Mouse (Mus musculus): ENCODE results near the gene Tfpi. TPM values are rescaled to one million over a fixed set of nuclear protein-coding genes. Genes with fewer than 3 reads are reported as not detected.
A peak's percentile ranks its signal among the peaks of the same experiment; 100 is the strongest.
"Not testable (repeated sequence)": the region's sequence is repeated elsewhere in the genome, so short reads cannot be mapped to it uniquely, and the experiment has no call there.

Gene Tfpi
- total RNA-seq, 2 experiments from 2014 or later: 2.8 to 5.0 TPM

DNA sequence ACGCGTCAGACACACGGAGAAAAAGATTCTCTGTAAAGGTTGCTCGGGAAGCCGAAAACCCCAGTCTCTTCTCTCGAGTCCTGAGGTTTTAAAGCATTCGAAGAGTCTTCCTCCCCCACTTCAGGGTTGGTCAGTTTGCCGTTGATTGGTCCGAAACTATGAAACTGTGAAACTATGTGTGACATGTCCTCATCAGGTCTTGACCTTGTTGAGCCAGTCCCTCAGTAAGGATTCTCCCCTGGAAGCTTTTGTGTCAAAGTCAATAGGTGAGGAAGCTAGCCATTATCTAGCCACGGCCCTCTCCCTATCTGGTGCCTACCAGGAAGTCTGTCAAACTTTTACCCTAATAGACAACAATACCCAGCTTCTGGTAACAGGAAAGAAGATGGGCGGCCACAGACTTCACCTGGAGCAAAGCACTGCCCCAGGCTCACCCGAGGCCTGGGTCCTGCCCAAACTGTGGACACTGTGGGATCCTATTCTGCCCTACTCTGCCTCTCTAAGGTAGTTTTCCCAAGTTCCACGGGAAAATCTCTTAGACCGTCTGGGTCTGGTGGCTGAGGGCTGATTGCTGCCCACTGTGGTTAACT, 2.5 kb downstream of the Tfpi start:
- no peak for DNase-seq

DNA sequence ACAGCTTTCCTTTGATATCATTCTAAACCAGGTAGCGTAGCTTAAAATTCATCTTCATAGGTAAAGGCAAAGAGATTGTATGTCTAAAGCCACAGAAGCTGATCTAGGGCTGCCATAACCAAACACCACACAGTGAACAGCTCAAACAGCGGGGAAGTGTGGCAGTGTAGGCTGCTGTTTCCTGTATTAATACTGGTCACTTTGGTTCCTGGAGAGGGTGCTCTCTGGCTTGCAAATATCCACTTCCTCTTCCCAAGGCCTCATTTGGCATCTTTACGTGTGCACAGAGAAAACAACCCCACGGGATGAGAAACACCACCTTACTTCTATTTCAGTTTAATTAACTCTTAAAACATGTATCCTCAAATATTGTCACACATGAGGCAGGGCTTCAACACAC, 9.2 kb downstream of the Tfpi start:
- DNase-seq: no peak

- DNase-seq: no peak
Observed at GRCm38 (mm10) chr2:84464956-84465355, 11.6 kb downstream of the Tfpi start.

DNA sequence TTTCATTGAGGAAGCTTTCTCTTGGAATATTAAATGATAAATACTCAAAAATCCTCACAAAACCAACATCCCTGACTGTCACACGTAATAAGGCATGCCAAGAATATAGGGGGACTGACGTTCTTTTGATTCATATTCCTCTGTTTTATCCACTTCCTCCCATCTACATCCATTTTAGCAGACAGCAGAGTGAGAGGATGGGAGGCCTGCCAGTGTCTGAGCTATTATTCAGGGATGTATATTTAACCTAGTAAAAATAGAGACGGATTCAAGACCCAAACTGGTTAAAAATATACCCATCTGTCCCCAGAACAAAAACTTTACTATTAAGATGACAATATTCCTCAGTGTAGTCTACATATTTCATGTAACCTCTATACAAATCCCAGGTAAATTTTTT, 14.2 kb downstream of the Tfpi start:
- DNase-seq: no peak

DNA sequence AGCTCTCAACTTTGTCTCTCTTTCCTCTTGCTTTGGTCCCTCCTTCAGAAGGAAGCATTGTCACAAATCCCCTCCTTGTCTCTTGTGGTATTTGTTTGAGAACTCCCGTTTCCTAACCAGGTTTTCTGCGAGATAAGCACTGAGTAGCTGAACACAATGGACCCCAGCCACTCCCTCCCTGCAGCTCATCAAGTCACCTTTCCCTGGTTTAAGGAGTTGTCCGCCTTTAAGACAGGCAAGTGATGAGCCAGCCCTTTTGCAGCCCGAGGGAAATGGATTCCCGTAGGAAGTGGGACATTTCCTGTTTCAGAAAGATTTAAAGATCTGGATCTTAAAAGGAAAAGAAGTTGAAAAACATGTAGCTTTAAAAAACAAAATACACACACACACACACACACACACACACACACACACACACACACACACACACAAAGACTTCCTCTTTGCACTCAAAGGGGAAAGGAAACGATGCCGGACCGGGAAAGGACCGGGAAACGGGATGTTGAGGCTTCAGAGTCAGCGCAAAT, 16.9 kb downstream of the Tfpi start:
- DNase-seq: no peak

DNA sequence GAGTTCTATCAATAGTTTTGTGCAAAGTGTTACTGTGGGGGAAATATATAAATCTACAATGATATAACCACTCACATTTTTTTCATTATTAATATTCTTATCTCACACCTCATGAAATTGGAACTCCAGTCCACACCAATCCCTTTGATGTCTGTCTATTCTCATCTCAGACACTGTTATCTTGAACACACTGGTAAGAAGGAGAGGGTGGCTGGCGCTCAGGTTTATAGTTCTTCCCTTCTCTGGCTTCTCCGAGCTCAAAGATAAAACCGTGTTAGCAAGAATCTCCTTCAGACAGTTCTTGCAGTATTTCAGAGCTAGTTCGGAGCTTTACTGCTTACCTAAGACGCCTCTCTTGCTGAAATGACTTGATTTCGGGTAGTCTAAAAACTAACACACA, 19.4 kb downstream of the Tfpi start:
- DNase-seq: no peak

GRCm38 (mm10) chr2:84455236-84455799, 21.3 kb downstream of the Tfpi start:
- no peak for DNase-seq

DNA sequence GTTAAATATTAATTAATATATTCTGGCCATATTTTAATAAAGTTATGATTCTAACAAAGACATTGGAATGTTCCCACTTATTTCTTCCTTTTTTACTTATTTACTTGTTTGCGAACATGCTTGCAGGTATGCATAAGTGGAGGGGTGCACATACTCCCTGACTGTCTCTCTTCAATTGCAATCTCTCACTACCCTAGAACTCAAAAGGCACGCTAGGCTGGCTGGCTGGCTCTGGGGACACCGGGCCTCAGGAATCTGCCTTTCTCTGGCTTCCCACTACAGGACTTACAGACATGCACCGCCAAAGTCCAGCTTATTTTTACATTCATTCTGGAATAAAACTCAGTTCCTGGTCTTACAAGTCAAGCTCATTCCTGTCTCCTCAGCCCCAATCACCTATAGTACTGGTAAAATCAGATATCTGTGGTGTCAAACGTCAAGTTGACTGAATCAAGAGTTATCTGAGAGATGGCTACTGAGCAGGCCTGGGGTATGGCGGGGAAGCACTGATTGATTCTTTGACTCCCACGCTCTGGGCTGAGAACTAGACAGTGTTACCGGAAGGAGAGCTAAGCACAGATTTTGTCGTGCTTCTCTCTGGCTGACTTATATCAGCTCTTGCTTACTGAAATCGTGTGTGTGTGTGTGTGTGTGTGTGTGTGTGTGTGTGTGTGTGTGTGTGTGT, 21.9 kb downstream of the Tfpi start:
- no peak for DNase-seq

- DNase-seq: no peak
Observed at GRCm38 (mm10) chr2:84454051-84454450, 22.5 kb downstream of the Tfpi start.

DNA sequence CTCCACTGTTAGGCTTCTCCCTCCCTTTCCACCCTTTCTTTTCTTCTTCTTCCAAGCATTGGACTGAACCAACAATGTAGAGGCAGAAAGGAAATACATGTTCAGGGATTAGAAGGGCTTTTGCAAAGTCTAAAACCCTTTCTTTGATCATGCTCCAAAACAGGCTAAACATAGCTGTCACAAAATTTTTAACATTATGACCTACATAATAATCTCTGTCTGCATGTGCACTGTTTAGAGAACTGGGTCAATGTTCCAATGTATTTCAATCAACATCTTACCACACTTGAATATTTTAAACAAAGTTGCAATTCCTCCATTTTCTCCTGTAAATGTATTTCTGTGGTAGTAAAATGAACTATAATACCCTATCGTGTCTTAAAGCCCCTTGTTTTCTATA, 31.1 kb downstream of the Tfpi start:
- no peak for DNase-seq

DNA sequence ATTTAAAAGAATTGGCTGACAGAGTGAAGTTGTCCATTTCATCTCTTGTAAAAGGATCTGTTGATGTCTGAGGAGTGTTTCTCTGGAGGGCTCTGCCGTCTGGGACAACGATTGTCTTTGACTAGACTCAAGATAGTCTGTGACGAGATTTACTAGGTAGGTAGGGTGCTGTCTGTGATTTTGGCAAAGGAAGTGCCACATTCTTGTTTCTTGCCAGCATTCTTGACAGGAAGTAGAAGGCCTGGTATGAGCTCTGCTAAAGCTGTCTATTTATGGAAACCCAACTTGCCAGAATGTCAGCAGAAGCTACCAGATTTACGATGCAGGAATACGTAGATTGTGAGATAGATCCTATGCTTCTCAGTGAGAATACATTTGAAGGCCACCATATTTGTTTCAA, 34.6 kb downstream of the Tfpi start:
- no peak for DNase-seq

DNA sequence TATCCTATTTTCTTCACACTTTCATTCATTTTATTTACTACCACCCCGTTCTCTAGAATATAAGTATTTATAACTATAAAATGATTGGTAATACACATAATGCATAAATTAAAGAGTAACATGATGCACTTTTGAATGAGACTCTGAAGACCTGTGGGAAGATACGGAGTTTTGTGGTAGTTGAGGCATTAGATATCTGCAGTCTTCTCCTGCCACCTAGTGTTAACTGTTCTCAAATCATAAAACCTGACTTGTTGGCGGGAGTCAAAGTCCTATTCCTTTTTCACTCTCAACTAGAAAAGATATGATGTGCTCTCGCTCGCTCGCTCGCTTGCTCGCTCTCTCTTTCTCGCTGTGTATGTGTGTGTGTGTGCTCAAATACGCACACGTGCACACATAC, 46.9 kb downstream of the Tfpi start:
- no peak for DNase-seq

DNA sequence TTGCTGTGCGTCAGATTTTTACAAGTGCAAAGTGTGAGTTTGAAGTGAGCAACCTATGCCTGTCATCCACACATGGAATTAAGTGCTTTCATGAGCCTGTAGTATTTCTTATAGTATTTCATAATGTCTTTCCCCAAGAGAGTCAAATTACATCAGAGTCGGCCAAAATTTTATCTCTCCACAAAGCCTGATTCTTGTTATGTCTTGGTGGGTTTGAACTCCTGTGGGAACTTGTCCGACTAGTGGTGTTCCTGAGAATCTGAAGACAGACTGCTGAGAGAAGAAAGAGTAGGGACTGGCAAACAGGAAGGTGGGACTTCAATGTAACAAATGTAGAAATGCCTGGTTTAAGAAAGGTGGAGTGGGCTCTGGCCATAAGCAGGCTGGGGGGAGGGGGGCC, 47.7 kb downstream of the Tfpi start:
- no peak for DNase-seq

DNA sequence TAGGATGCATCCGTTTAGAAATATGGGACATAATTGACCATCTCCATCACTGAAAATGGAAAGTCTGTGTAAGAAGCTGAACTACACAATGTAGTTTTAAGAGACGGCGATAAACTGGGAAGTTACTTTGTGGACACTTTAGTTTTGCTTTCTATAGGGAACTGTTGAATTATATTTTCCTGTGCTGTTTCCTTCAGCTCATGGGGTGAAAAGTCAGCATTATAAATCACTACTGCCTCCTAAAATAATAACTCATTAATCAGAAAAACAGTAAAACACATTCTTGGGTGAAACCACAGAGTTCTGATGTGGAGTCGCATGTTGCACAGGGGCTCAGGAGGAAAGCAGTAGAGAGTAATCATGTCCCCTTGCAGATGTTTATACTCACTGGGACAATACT, 50.0 kb downstream of the Tfpi start:
- no peak for DNase-seq

GRCm38 (mm10) chr2:84425138-84425537, 51.4 kb downstream of the Tfpi start, which contains the start of gene Calcrl:
Calcrl (minus strand) TSS chr2:84425411.
- peak; percentile 80 for DNase-seq

- DNase-seq: no peak
Observed at GRCm38 (mm10) chr2:84416501-84416900, 60.1 kb downstream of the Tfpi start.

GRCm38 (mm10) chr2:84409796-84410592, 66.6 kb downstream of the Tfpi start:
- no peak for DNase-seq

DNA sequence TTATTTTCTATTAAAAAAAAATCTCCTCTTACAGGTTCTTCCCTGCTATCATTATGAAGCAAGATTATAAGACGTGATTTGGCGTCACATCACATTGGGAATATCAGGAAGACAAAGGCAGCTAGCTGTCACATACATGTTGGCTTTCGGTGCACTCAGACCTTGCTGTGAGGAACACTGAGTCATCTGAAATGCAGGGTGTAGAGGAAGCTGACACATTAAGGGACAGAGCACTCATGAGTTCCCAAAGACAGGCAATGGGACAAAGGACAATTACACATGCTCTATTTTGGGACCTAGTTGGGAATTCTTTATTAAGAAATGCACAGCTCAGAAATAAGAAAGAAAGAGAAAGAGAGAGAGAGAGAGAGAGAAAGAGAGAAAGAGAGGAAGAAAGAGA, 71.7 kb downstream of the Tfpi start:
- no peak for DNase-seq

GRCm38 (mm10) chr2:84402713-84403112, 73.9 kb downstream of the Tfpi start:
- no peak for DNase-seq

GRCm38 (mm10) chr2:84396557-84396956, 80.0 kb downstream of the Tfpi start:
- DNase-seq: no peak

- DNase-seq: no peak
Observed at GRCm38 (mm10) chr2:84393236-84393635, 83.3 kb downstream of the Tfpi start.

DNA sequence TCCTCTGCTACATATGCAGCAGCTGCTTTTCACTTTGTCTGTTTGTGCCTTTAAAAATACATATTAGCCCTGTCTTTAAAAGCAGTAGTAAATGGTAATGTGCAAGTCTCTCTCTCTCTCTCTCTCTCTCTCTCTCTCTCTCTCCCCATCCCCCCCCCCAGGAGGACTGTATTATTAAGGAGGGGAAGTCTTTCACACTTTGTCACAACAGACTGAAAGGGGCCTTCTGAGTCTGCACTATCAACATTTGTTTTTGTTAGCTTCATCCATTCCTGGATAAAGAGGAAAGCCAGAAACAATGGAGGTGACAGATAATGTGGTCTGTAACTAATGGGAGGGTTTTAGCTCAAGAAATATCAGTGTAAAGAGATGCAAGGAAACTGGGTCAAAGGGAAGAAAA, 87.5 kb downstream of the Tfpi start:
- no peak for DNase-seq

GRCm38 (mm10) chr2:84388537-84388936, 88.0 kb downstream of the Tfpi start:
- not testable (repeated sequence) for DNase-seq

Data from gastrocnemius, postnatal 25 days (tissue).